Mouse (Mus musculus) midbrain, embryonic 15.5 days (tissue): ENCODE results near the gene Slc35g2. TPM values are rescaled to one million over a fixed set of nuclear protein-coding genes. Genes with fewer than 3 reads are reported as not detected.

ENCODE experiments used
- ATAC-seq: fragments of 200-750 bp; cut with Nextera tagmentation; replicated peaks from 2 replicates; pipeline ENCODE4 v1.8.0; 2017; ENCODE audit warnings: moderate TSS enrichment
- H3K27ac ChIP-seq: fragments of 300-500 bp; sonication (generic); 2 replicates; pipeline ENCODE4 v1.5.1; 2015; ENCODE audit warnings: mild to moderate bottlenecking, inconsistent platforms
- H3K27me3 ChIP-seq: fragments of 300-500 bp; sonication (generic); replicated peaks from 2 replicates; pipeline ENCODE4 v1.6.1; 2015; ENCODE audit warnings: inconsistent platforms
- H3K36me3 ChIP-seq: fragments of 300-500 bp; sonication (generic); replicated peaks from 2 replicates; pipeline ENCODE4 v1.6.1; 2015; ENCODE audit warnings: inconsistent platforms
- H3K4me1 ChIP-seq: fragments of 300-500 bp; sonication (generic); 2 replicates; pipeline ENCODE4 v1.6.1; 2015; ENCODE audit warnings: inconsistent platforms
- H3K4me2 ChIP-seq: fragments of 300-500 bp; sonication (generic); 2 replicates; pipeline ENCODE4 v1.6.1; 2015; ENCODE audit warnings: inconsistent platforms, mild to moderate bottlenecking, moderate library complexity
- H3K4me3 ChIP-seq: fragments of 300-500 bp; sonication (generic); 2 replicates; pipeline ENCODE4 v1.5.1; 2015; ENCODE audit warnings: mild to moderate bottlenecking, inconsistent platforms
- H3K9ac ChIP-seq: fragments of 300-500 bp; sonication (generic); 2 replicates; pipeline ENCODE4 v1.6.1; 2015; ENCODE audit warnings: mild to moderate bottlenecking, inconsistent platforms
- H3K9me3 ChIP-seq: fragments of 300-500 bp; sonication (generic); 2 replicates; pipeline ENCODE4 v1.6.1; 2016; ENCODE audit warnings: inconsistent platforms
- WGBS: fragments of 180-500 bp; shearing (Covaris S2); methylation state at CpG from one replicate; pipeline ENCODE4 v1.1.7; 2015; ENCODE audit warnings: mixed read lengths; 5-methylcytosine and 5-hydroxymethylcytosine counted together
- polyA plus RNA-seq: library from polyadenylated mRNA; unstranded; fragments of >200 nt; fragmentation: Nextera tagmentation; extraction: Ambion mirVana; gene quantifications from 2 replicates; pipeline ENCODE4 v1.2.1, GENCODE M21; 2015

Slc35g2 gene
- 17.6 and 18.1 TPM in 2 replicates for polyA plus RNA-seq

- H3K36me3 ChIP-seq = no peaks in the 10 kb centered on the region
- peak within 1 kb of the TSS; percentile 67 for H3K4me2 ChIP-seq
- peaks cover 16% of the 10 kb centered on the region for H3K4me1 ChIP-seq
- H3K27ac ChIP-seq = peak within 1 kb of the TSS; percentile 61
- ATAC-seq = peak; percentile 94
- H3K4me3 ChIP-seq = peak within 1 kb of the TSS; percentile 54
- WGBS = under 1% methylated on average over 55 of the region's 55 CpGs
- H3K9me3 ChIP-seq = no peaks in the 10 kb centered on the region
- peak within 1 kb of the TSS; percentile 49 for H3K9ac ChIP-seq
- no peaks in the 10 kb centered on the region for H3K27me3 ChIP-seq
Measured at GRCm38 (mm10) chr9:100570626-100571233, at the start of gene Slc35g2. TSS of gene Slc35g2 (minus strand) at chr9:100571090.

GRCm38 (mm10) chr9:100616947-100617346 is 46.1 kb upstream of the Slc35g2 start:
- 0 out of 2 replicates have a peak overlapping the region, but pooled peaks have one; percentile 38 for H3K27ac ChIP-seq

GRCm38 (mm10) chr9:100613501-100614071 is 42.7 kb upstream of the Slc35g2 start:
- H3K4me3 ChIP-seq = no peak overlapping the region
- H3K9me3 ChIP-seq = no peaks in the 10 kb centered on the region
- no peaks in the 10 kb centered on the region for H3K27me3 ChIP-seq
- ATAC-seq = no peak
- H3K36me3 ChIP-seq = no peaks in the 10 kb centered on the region
- H3K4me2 ChIP-seq = no peak overlapping the region
- no peak overlapping the region for H3K9ac ChIP-seq
- peak overlapping the region; percentile 5; the same call in 1 of the 2 replicates for H3K27ac ChIP-seq
- peaks cover 9% of the 10 kb centered on the region; the same call in 1 of the 2 replicates for H3K4me1 ChIP-seq
- WGBS = 68% methylated on average over 3 of the region's 3 CpGs

More at GRCm38 (mm10) chr9:100616947-100617346, 46.1 kb upstream of the Slc35g2 start:
- no peak overlapping the region for H3K4me3 ChIP-seq
- no peak overlapping the region for H3K9ac ChIP-seq
- H3K4me2 ChIP-seq = no peak overlapping the region
- H3K36me3 ChIP-seq = no peaks in the 10 kb centered on the region
- 0 out of 2 replicates have a peak, but pooled peaks have one; percentile 37 for ATAC-seq
- H3K9me3 ChIP-seq = no peaks in the 10 kb centered on the region
- H3K4me1 ChIP-seq = peaks cover 9% of the 10 kb centered on the region; the same call in 1 of the 2 replicates
- 21% methylated on average over 11 of the region's 11 CpGs for WGBS
- H3K27me3 ChIP-seq = no peaks in the 10 kb centered on the region

- Histone ChIP-seq H3K9ac (no peak overlapping the region), H3K36me3 (no peaks in the 10 kb centered on the region), H3K4me3 (no peak overlapping the region), H3K27ac (no peak overlapping the region), H3K9me3 (no peaks in the 10 kb centered on the region), H3K27me3 (no peaks in the 10 kb centered on the region), H3K4me2 (no peak overlapping the region), H3K4me1 (peaks cover 4% of the 10 kb centered on the region)
- ATAC-seq = no peak
- WGBS = 35% methylated on average over 7 of the region's 7 CpGs
Measured at GRCm38 (mm10) chr9:100605985-100606554, 35.2 kb upstream of the Slc35g2 start.

DNA sequence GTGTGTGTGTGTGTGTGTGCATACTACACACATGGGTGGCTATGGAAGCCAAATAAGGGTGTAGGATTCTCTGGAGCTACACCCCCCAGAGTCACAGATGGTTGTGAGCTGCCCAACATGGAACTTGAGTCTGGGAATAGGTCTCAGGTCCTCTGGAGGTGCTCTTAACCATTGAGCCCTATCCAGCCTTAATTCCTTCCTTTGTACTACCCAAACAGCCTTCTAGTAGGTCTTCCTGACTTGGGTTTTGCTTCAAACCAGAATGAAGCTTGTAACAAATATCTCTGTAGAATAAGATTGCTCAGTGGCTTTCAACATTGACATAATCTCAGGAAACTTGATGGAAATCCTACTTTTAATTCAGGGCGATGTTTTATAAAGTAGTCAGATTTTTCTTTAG is 34.6 kb upstream of the Slc35g2 start:
- Histone ChIP-seq H3K9ac (no peak overlapping the region), H3K4me1 (peaks cover 4% of the 10 kb centered on the region), H3K9me3 (no peaks in the 10 kb centered on the region), H3K4me3 (no peak overlapping the region), H3K4me2 (no peak overlapping the region), H3K36me3 (no peaks in the 10 kb centered on the region), H3K27me3 (no peaks in the 10 kb centered on the region), H3K27ac (no peak overlapping the region)
- no peak for ATAC-seq
- WGBS = 96% methylated on average over 1 of the region's 1 CpGs

GRCm38 (mm10) chr9:100603156-100603555 is 32.3 kb upstream of the Slc35g2 start:
- Histone ChIP-seq H3K9me3 (no peaks in the 10 kb centered on the region), H3K4me3 (no peak overlapping the region), H3K27me3 (no peaks in the 10 kb centered on the region), H3K4me2 (no peak overlapping the region), H3K36me3 (no peaks in the 10 kb centered on the region), H3K27ac (no peak overlapping the region), H3K4me1 (peaks cover 13% of the 10 kb centered on the region), H3K9ac (no peak overlapping the region)
- ATAC-seq = no peak
- 83% methylated on average over 5 of the region's 5 CpGs for WGBS

GRCm38 (mm10) chr9:100602130-100602529 is 31.2 kb upstream of the Slc35g2 start:
- Histone ChIP-seq H3K27ac (no peak overlapping the region), H3K9me3 (no peaks in the 10 kb centered on the region), H3K27me3 (no peaks in the 10 kb centered on the region), H3K4me3 (no peak overlapping the region), H3K9ac (no peak overlapping the region), H3K4me2 (no peak overlapping the region), H3K4me1 (peaks cover 13% of the 10 kb centered on the region), H3K36me3 (no peaks in the 10 kb centered on the region)
- no peak for ATAC-seq
- 95% methylated on average over 1 of the region's 1 CpGs for WGBS

DNA sequence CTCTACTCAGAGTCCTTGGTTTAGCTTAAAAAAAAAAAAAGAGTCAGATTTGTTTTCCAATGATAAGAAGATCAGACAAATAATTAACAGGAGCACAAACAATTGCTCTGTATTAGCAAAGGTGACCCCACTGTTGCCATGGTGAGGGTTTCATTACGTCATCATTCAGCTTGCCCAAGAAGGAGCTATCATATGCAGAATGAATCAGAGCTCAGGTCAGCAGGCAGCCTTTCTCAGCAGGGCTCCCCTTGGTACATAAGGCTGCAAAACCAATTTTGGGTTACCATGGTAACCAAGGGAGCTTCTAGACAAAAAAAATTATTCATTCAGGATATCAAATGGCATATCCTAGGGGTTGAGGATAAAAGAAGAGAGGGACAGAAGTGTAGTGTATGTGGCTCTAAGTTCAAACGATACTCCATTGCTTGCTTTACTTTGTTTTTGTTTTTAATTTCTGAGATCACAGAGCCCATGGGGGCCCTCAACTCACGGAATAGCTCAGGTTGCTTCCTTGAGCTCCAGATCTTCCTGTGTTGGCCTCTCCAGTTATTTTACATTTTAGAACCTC is 29.0 kb upstream of the Slc35g2 start:
- ATAC-seq = peak; percentile 83
- H3K4me3 ChIP-seq = no peak overlapping the region
- H3K36me3 ChIP-seq = no peaks in the 10 kb centered on the region
- 23% methylated on average over 3 of the region's 3 CpGs for WGBS
- no peak overlapping the region for H3K4me2 ChIP-seq
- H3K4me1 ChIP-seq = peaks cover 9% of the 10 kb centered on the region; the same call in 1 of the 2 replicates
- no peak overlapping the region for H3K9ac ChIP-seq
- H3K9me3 ChIP-seq = no peaks in the 10 kb centered on the region
- H3K27ac ChIP-seq = peak overlapping the region; percentile 2; the same call in 1 of the 2 replicates
- no peaks in the 10 kb centered on the region for H3K27me3 ChIP-seq

GRCm38 (mm10) chr9:100597546-100597945 is 26.7 kb upstream of the Slc35g2 start, which contains the start of gene Stag1:
TSS of gene Stag1 (plus strand) at chr9:100597798.
- H3K9ac ChIP-seq = no peak within 1 kb of the TSS
- no peaks in the 10 kb centered on the region for H3K27me3 ChIP-seq
- ATAC-seq = no peak
- H3K27ac ChIP-seq = no peak within 1 kb of the TSS
- no peaks in the 10 kb centered on the region for H3K9me3 ChIP-seq
- H3K4me3 ChIP-seq = no peak within 1 kb of the TSS
- peaks cover 9% of the 10 kb centered on the region; the same call in 1 of the 2 replicates for H3K4me1 ChIP-seq
- WGBS = 93% methylated on average over 8 of the region's 8 CpGs
- no peak within 1 kb of the TSS for H3K4me2 ChIP-seq
- H3K36me3 ChIP-seq = no peaks in the 10 kb centered on the region

DNA sequence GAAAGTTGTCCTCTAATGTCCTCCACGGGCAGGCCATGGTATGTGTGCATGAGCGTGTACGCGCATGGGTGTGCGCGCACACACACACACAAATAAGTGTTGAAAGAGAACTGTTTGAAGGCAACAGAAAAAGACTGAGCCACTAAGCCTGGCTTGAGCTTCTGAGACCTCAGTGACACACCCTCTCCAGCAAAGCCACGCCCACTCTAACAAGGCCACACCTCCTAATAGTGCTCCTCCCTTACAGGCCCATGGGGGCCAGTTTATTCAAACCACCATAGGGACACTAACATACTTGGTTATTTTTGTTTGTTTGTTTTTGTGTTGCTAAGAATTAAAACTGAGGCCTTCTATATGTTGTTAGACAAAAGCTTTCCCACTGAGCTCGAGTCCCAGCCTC is 25.4 kb upstream of the Slc35g2 start:
- 85% methylated on average over 8 of the region's 8 CpGs for WGBS
- H3K27me3 ChIP-seq = no peaks in the 10 kb centered on the region

DNA sequence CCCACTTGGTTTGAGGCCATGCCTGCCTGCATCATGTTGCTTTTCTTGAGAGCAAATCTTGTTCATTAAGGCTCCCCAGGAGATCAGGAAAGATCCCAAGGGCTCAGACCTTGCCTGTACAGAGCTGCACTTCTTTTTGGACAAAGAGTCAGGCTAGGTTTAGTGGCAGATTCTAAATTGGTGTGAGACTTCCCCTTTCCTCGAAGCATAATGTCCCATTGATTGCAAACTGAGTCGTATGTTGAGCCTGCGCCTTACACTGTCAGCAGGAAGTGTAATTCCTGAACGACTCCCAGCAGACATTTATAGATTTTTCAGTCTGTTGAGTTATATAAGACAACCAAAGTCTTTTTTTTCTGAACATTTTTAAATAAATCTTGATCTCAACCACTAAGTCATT is 19.6 kb upstream of the Slc35g2 start:
- 80% methylated on average over 4 of the region's 4 CpGs for WGBS
- H3K27ac ChIP-seq = no peak overlapping the region
- no peak for ATAC-seq

More for the DNA sequence above, 25.4 kb upstream of the Slc35g2 start:
- H3K36me3 ChIP-seq = no peaks in the 10 kb centered on the region
- no peaks in the 10 kb centered on the region for H3K9me3 ChIP-seq
- peaks cover 9% of the 10 kb centered on the region; the same call in 1 of the 2 replicates for H3K4me1 ChIP-seq
- ATAC-seq = no peak
- H3K9ac ChIP-seq = no peak overlapping the region
- H3K27ac ChIP-seq = no peak overlapping the region
- no peak overlapping the region for H3K4me3 ChIP-seq
- no peak overlapping the region for H3K4me2 ChIP-seq

DNA sequence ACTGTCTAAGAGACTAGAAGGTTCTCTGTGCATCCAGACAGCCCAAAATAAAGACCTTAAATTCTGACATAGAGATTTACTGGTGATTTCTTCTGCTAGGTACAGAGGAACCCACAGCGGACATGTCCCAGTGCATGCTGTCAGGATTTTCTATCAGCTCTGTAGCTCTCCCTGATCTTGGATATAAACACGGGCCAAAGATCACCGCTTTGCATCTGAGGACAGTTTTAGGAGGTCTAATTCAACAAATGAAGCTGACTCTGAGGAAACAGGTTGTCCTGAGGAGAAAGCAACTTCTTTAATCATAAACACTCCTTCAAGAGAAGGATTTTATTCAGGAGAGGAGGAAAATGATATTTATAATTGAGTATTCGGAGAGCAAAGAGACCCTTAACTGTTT is 13.1 kb upstream of the Slc35g2 start:
- no peak overlapping the region for H3K27ac ChIP-seq
- H3K9ac ChIP-seq = no peak overlapping the region
- ATAC-seq = no peak
- H3K4me3 ChIP-seq = no peak overlapping the region
- no peaks in the 10 kb centered on the region for H3K36me3 ChIP-seq
- H3K4me1 ChIP-seq = peaks cover 24% of the 10 kb centered on the region
- WGBS = 79% methylated on average over 4 of the region's 4 CpGs
- no peak overlapping the region for H3K4me2 ChIP-seq
- H3K27me3 ChIP-seq = no peaks in the 10 kb centered on the region
- no peaks in the 10 kb centered on the region for H3K9me3 ChIP-seq

More for the DNA sequence above, 19.6 kb upstream of the Slc35g2 start:
- H3K4me1 ChIP-seq = no peaks in the 10 kb centered on the region
- no peaks in the 10 kb centered on the region for H3K36me3 ChIP-seq
- no peak overlapping the region for H3K4me3 ChIP-seq
- H3K27me3 ChIP-seq = no peaks in the 10 kb centered on the region
- H3K9me3 ChIP-seq = no peaks in the 10 kb centered on the region
- no peak overlapping the region for H3K4me2 ChIP-seq
- H3K9ac ChIP-seq = no peak overlapping the region
